Mouse (Mus musculus) lung, embryonic 15.5 days (tissue): Measurements from ENCODE around the gene Dab2ip. TPM values are rescaled to one million over a fixed set of nuclear protein-coding genes. Genes with fewer than 3 reads are reported as not detected.

Source experiments
- ATAC-seq: fragments of 200-750 bp; cut with Nextera tagmentation; 2 replicates; pipeline ENCODE4 v1.8.0; 2017; ENCODE audit warnings: moderate number of reproducible peaks, borderline replicate concordance; ENCODE audit not compliant: low FRiP score, low TSS enrichment; ENCODE audit errors: extremely low read depth
- H3K27ac ChIP-seq: fragments of 300-500 bp; sonication (generic); 2 replicates; pipeline ENCODE4 v1.5.1; 2015; ENCODE audit warnings: moderate library complexity, mild to moderate bottlenecking, inconsistent platforms
- H3K27me3 ChIP-seq: fragments of 300-500 bp; sonication (generic); 2 replicates; pipeline ENCODE4 v1.6.1; 2015; ENCODE audit warnings: inconsistent platforms
- H3K36me3 ChIP-seq: fragments of 300-500 bp; sonication (generic); 2 replicates; pipeline ENCODE4 v1.6.1; 2015; ENCODE audit warnings: inconsistent platforms
- H3K4me1 ChIP-seq: fragments of 300-500 bp; sonication (generic); 2 replicates; pipeline ENCODE4 v1.6.1; 2015; ENCODE audit warnings: inconsistent platforms
- H3K4me2 ChIP-seq: fragments of 300-500 bp; sonication (generic); 2 replicates; pipeline ENCODE4 v1.6.1; 2015; ENCODE audit warnings: inconsistent platforms, mild to moderate bottlenecking, moderate library complexity
- H3K4me3 ChIP-seq: fragments of 300-500 bp; sonication (generic); 2 replicates; pipeline ENCODE4 v1.5.1; 2015; ENCODE audit warnings: mild to moderate bottlenecking, inconsistent platforms
- H3K9ac ChIP-seq: fragments of 300-500 bp; sonication (generic); 2 replicates; pipeline ENCODE4 v1.6.1; 2015; ENCODE audit warnings: inconsistent platforms
- H3K9me3 ChIP-seq: fragments of 300-500 bp; sonication (generic); 2 replicates; pipeline ENCODE4 v1.6.1; 2016; ENCODE audit warnings: inconsistent platforms
- WGBS: fragments of 180-500 bp; shearing (Covaris S2); methylation state at CpG from one replicate; pipeline ENCODE4 v1.1.7; 2015; 5-methylcytosine and 5-hydroxymethylcytosine counted together
- polyA plus RNA-seq: library from polyadenylated mRNA; unstranded; fragments of >200 nt; fragmentation: Nextera tagmentation; extraction: Ambion mirVana; gene quantifications from 2 replicates; pipeline ENCODE4 v1.2.1, GENCODE M21; 2015

Dab2ip gene
- polyA plus RNA-seq, 1 experiment from 2014 or later, result 54.2 TPM

GRCm38 (mm10) chr2:35679812-35680672, 122.0 kb downstream of the Dab2ip start:
- peak overlapping the region; percentile 30 for H3K4me2 ChIP-seq
- H3K4me1 ChIP-seq, result peaks cover 98% of the 10 kb centered on the region
- no peaks in the 10 kb centered on the region for H3K27me3 ChIP-seq
- H3K4me3 ChIP-seq, result no peak overlapping the region
- WGBS, result 28% methylated on average over 10 of the region's 10 CpGs
- H3K9me3 ChIP-seq, result no peaks in the 10 kb centered on the region
- no peaks in the 10 kb centered on the region for H3K36me3 ChIP-seq
- H3K9ac ChIP-seq, result no peak overlapping the region
- peak overlapping the region; percentile 73 for H3K27ac ChIP-seq
- ATAC-seq, result peak; percentile 33; the same call in 1 of the 2 replicates

DNA sequence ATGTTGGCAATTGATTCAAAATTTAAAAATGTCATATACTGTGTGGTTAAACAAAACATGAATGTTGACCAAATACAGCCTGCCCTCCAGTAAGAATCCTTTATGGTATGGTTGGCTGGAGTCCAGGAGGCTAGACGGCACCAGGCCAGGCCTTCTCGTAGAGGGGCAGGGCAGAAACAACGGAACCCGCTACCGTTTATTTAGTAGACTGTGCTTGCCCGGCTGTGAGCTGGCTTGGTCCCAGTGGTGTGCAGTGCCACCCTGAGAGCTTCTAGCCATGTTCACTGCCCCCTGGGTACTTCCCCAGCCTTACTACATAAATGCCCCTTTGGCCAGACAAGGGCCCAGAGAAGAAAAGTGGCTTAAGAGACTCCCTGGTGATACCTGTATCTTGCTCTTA, 122.8 kb downstream of the Dab2ip start:
- Histone ChIP-seq H3K27me3 (no peaks in the 10 kb centered on the region), H3K27ac (peak overlapping the region; percentile 73), H3K9me3 (no peaks in the 10 kb centered on the region), H3K4me1 (peaks cover 96% of the 10 kb centered on the region), H3K4me2 (no peak overlapping the region; the same call in 1 of the 2 replicates), H3K36me3 (no peaks in the 10 kb centered on the region), H3K4me3 (no peak overlapping the region), H3K9ac (no peak overlapping the region)
- 3% methylated on average over 6 of the region's 6 CpGs for WGBS
- peak; percentile 51 for ATAC-seq

DNA sequence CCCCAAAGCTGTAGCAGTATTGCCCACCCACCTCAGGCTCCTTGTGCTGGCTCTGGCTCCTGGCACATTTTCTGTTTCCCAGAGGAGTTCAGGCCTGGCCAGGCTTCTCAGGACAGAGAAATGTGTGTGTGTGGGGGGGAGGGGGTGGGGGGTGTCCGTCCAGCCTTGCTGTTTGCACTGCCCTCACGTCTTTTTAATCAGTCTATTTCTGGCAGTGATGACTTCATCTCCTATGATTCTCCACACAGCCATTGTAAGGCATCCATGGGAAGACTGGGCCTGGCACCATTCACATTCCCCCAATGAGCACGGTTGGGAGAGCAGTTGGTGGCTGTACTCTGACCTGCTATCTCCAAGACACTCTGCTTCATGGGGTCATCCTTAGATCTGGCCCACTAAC, 125.9 kb downstream of the Dab2ip start:
- Histone ChIP-seq H3K9ac (no peak overlapping the region), H3K27me3 (no peaks in the 10 kb centered on the region), H3K9me3 (no peaks in the 10 kb centered on the region), H3K4me3 (no peak overlapping the region), H3K4me2 (no peak overlapping the region), H3K36me3 (no peaks in the 10 kb centered on the region), H3K27ac (peak overlapping the region; percentile 51; the same call in 1 of the 2 replicates), H3K4me1 (peaks cover 93% of the 10 kb centered on the region)
- ATAC-seq, result no peak
- 14% methylated on average over 3 of the region's 3 CpGs for WGBS

- Histone ChIP-seq H3K4me3 (no peak overlapping the region), H3K36me3 (no peaks in the 10 kb centered on the region), H3K9ac (no peak overlapping the region), H3K9me3 (no peaks in the 10 kb centered on the region), H3K27ac (no peak overlapping the region), H3K27me3 (no peaks in the 10 kb centered on the region), H3K4me2 (no peak overlapping the region), H3K4me1 (peaks cover 93% of the 10 kb centered on the region)
- 62% methylated on average over 9 of the region's 9 CpGs for WGBS
- no peak for ATAC-seq
Measured at GRCm38 (mm10) chr2:35684735-35685312, 126.8 kb downstream of the Dab2ip start.

- Histone ChIP-seq H3K27me3 (no peaks in the 10 kb centered on the region), H3K4me1 (peaks cover 93% of the 10 kb centered on the region), H3K27ac (no peak overlapping the region), H3K36me3 (no peaks in the 10 kb centered on the region), H3K4me3 (no peak overlapping the region), H3K4me2 (no peak overlapping the region), H3K9me3 (no peaks in the 10 kb centered on the region), H3K9ac (no peak overlapping the region)
- 67% methylated on average over 7 of the region's 7 CpGs for WGBS
- no peak for ATAC-seq
Measured at GRCm38 (mm10) chr2:35686104-35686503, 128.0 kb downstream of the Dab2ip start.

DNA sequence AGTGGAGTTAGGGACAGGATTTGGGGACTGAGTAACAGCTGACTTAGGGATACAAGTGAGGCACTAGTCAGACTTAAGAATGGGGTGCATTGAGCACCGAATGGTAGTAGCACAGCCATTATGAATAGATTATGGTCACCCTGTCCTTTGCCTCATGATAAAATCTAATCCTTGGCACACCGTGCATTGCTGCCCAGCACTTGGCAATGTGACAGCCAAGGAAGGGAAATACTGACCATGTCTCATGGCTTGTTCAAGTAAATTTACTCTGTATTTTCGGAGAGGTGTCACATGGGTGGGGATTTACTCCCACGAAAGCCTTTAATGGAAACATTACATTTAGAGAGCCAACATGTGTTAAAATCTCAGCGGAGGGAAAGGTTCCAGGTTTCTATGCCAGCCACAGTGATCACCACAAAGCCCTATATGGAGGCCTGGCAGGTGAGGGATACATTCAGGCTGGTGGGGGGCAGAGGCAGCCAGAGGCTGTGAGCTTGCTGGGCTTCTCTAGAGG, 129.5 kb downstream of the Dab2ip start:
- H3K9ac ChIP-seq, result no peak overlapping the region
- H3K27me3 ChIP-seq, result no peaks in the 10 kb centered on the region
- H3K4me1 ChIP-seq, result peaks cover 94% of the 10 kb centered on the region
- ATAC-seq, result no peak
- H3K36me3 ChIP-seq, result no peaks in the 10 kb centered on the region
- H3K4me3 ChIP-seq, result no peak overlapping the region
- H3K27ac ChIP-seq, result no peak overlapping the region
- H3K9me3 ChIP-seq, result no peaks in the 10 kb centered on the region
- WGBS, result 71% methylated on average over 5 of the region's 5 CpGs
- no peak overlapping the region for H3K4me2 ChIP-seq

DNA sequence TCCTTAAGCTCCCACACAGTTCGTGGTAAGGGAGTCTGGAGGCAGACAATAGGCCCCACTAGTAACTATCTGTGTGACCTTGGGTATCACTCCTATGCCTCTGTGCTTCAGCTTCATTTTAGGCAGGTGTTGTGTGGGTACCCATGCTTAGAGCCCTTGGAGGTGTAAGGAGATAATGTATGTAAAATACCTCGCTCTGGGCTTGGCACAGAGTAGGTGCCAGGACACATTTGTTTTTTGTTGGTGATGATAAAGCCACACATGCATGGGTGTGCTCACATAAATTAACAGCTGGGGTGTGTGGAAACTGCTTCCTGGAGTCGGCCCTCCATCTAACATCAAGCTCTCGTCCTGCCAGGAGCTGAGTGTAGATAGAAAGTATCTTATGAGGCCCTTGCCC, 130.1 kb downstream of the Dab2ip start:
- no peak overlapping the region for H3K4me3 ChIP-seq
- no peak overlapping the region for H3K9ac ChIP-seq
- no peak overlapping the region for H3K27ac ChIP-seq
- ATAC-seq, result no peak
- H3K36me3 ChIP-seq, result no peaks in the 10 kb centered on the region
- no peak overlapping the region for H3K4me2 ChIP-seq
- 58% methylated on average over 4 of the region's 4 CpGs for WGBS
- H3K27me3 ChIP-seq, result no peaks in the 10 kb centered on the region
- H3K9me3 ChIP-seq, result no peaks in the 10 kb centered on the region
- H3K4me1 ChIP-seq, result peaks cover 94% of the 10 kb centered on the region

GRCm38 (mm10) chr2:35688581-35688980, 130.5 kb downstream of the Dab2ip start:
- H3K4me2 ChIP-seq, result no peak overlapping the region
- no peak overlapping the region for H3K4me3 ChIP-seq
- H3K9ac ChIP-seq, result no peak overlapping the region
- no peaks in the 10 kb centered on the region for H3K36me3 ChIP-seq
- no peaks in the 10 kb centered on the region for H3K9me3 ChIP-seq
- peaks cover 95% of the 10 kb centered on the region for H3K4me1 ChIP-seq
- H3K27me3 ChIP-seq, result no peaks in the 10 kb centered on the region
- no peak for ATAC-seq
- H3K27ac ChIP-seq, result no peak overlapping the region
- WGBS, result 86% methylated on average over 5 of the region's 5 CpGs

DNA sequence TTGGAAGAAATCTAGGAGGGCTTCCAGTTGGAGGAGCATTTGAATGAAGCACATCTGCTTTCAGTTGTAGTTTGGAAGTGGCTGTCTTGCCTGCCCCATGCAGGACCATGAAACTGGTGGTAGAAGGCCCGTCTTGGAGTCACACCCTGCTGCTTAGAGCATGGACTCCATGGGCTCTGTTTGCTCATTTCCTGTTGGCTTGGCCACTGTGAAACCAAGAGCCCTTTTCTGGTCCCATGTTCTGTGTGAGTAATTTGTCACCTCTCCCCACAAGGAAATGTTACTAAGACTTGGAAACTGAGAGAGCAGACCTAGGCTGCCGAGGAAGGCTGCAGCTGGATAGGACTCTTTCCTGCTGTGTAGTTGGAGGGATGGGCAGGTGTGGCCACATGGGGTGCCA, 131.8 kb downstream of the Dab2ip start:
- H3K9ac ChIP-seq, result no peak overlapping the region

GRCm38 (mm10) chr2:35691257-35692049, 133.4 kb downstream of the Dab2ip start:
- H3K36me3 ChIP-seq, result no peaks in the 10 kb centered on the region
- WGBS, result 9% methylated on average over 7 of the region's 7 CpGs
- H3K4me2 ChIP-seq, result peak overlapping the region; percentile 48
- peak overlapping the region; percentile 44 for H3K9ac ChIP-seq
- no peaks in the 10 kb centered on the region for H3K27me3 ChIP-seq
- peak overlapping the region; percentile 22 for H3K4me3 ChIP-seq
- H3K9me3 ChIP-seq, result no peaks in the 10 kb centered on the region
- H3K27ac ChIP-seq, result peak overlapping the region; percentile 89
- peak; percentile 91 for ATAC-seq
- peaks cover 97% of the 10 kb centered on the region for H3K4me1 ChIP-seq

More for the DNA sequence above, 131.8 kb downstream of the Dab2ip start:
- H3K4me2 ChIP-seq, result no peak overlapping the region
- H3K27ac ChIP-seq, result peak overlapping the region; percentile 89
- H3K4me1 ChIP-seq, result peaks cover 95% of the 10 kb centered on the region
- H3K9me3 ChIP-seq, result no peaks in the 10 kb centered on the region
- no peak for ATAC-seq
- H3K4me3 ChIP-seq, result no peak overlapping the region
- 41% methylated on average over 2 of the region's 2 CpGs for WGBS
- H3K27me3 ChIP-seq, result no peaks in the 10 kb centered on the region
- no peaks in the 10 kb centered on the region for H3K36me3 ChIP-seq

- H3K9me3 ChIP-seq, result no peaks in the 10 kb centered on the region
- H3K9ac ChIP-seq, result peak overlapping the region; percentile 44
- no peaks in the 10 kb centered on the region for H3K27me3 ChIP-seq
- peaks cover 100% of the 10 kb centered on the region for H3K4me1 ChIP-seq
- peak overlapping the region; percentile 89 for H3K27ac ChIP-seq
- no peaks in the 10 kb centered on the region for H3K36me3 ChIP-seq
- H3K4me3 ChIP-seq, result peak overlapping the region; percentile 22
- ATAC-seq, result no peak
- WGBS, result 58% methylated on average over 11 of the region's 11 CpGs
- peak overlapping the region; percentile 48 for H3K4me2 ChIP-seq
Measured at GRCm38 (mm10) chr2:35692272-35692900, 134.3 kb downstream of the Dab2ip start.
